Mouse (Mus musculus) activated CD4-positive, CD25-positive, alpha-beta regulatory T cell (primary cell): Measurements from ENCODE around the gene Lyrm9. TPM values are rescaled to one million over a fixed set of nuclear protein-coding genes. Genes with fewer than 3 reads are reported as not detected.

ENCODE experiments used
- polyA plus RNA-seq, 2 experiments: library from polyadenylated mRNA; unstranded; fragments of 100-300 nt; shearing (Covaris generic); gene quantifications; one replicate each; pipeline ENCODE4 v1.2.1; 2017

The Lyrm9 gene
- polyA plus RNA-seq = 10 to 100 TPM; 21.1 to 24.2 TPM

GRCm38 (mm10) chr11:78826442-78827013 is at the start of gene Lyrm9:
Gene Lyrm9 (plus strand): TSS chr11:78826584.

Other genes with a start within 250 kb of the Lyrm9 start
- 10 to 100 TPM; 15.2 to 16.4 TPM for gene Nlk, start 129.2 kb upstream of the Lyrm9 start, polyA plus RNA-seq
- gene Ccnq, start 74.9 kb upstream of the Lyrm9 start, polyA plus RNA-seq = 10 to 100 TPM; 32.1 to 47.6 TPM
- gene Nos2, start 94.2 kb downstream of the Lyrm9 start, polyA plus RNA-seq = under 1 TPM in 1 of 2 experiments, not detected in 1; 0.10 TPM
- gene Lgals9, start 158.4 kb downstream of the Lyrm9 start, polyA plus RNA-seq = 100 to 1,000 TPM; 307 to 379 TPM